Mouse (Mus musculus) neural tube, embryonic 14.5 days (tissue): ENCODE measurements around the gene Mier2. TPM values are rescaled to one million over a fixed set of nuclear protein-coding genes. Genes with fewer than 3 reads are reported as not detected.

Source experiments
- ATAC-seq: fragments of 200-750 bp; cut with Nextera tagmentation; 2 replicates; pipeline ENCODE4 v1.8.0; 2017; ENCODE audit warnings: low read depth, mild to moderate bottlenecking, moderate TSS enrichment, moderate library complexity
- H3K27ac ChIP-seq: fragments of 300-500 bp; sonication (generic); 2 replicates; pipeline ENCODE4 v1.5.1; 2014; ENCODE audit warnings: low read depth, mild to moderate bottlenecking, control low read depth, low read length, moderate library complexity, mixed read lengths
- H3K27me3 ChIP-seq: fragments of 300-500 bp; sonication (generic); 2 replicates; pipeline ENCODE4 v1.6.1; 2014; ENCODE audit warnings: low read length; ENCODE audit not compliant: control insufficient read depth, insufficient read depth
- H3K36me3 ChIP-seq: fragments of 300-500 bp; sonication (generic); 2 replicates; pipeline ENCODE4 v1.6.1; 2014; ENCODE audit warnings: low read length, mixed read lengths; ENCODE audit not compliant: control insufficient read depth, insufficient read depth
- H3K4me1 ChIP-seq: fragments of 300-500 bp; sonication (generic); 2 replicates; pipeline ENCODE4 v1.6.1; 2014; ENCODE audit warnings: low read length; ENCODE audit not compliant: control insufficient read depth, insufficient read depth
- H3K4me2 ChIP-seq: fragments of 300-500 bp; sonication (generic); 2 replicates; pipeline ENCODE4 v1.6.1; 2014; ENCODE audit warnings: mild to moderate bottlenecking, low read depth, low read length, control low read depth
- H3K4me3 ChIP-seq: fragments of 300-500 bp; sonication (generic); 2 replicates; pipeline ENCODE4 v1.5.1; 2014; ENCODE audit warnings: low read depth, low read length, control low read depth, mixed read lengths
- H3K9ac ChIP-seq: fragments of 300-500 bp; sonication (generic); replicated peaks from 2 replicates; pipeline ENCODE4 v1.6.1; 2014; ENCODE audit warnings: low read depth, mild to moderate bottlenecking, control low read depth, low read length, mixed read lengths
- H3K9me3 ChIP-seq: fragments of 300-500 bp; sonication (generic); 2 replicates; pipeline ENCODE4 v1.6.1; 2016; ENCODE audit warnings: low read length; ENCODE audit not compliant: control insufficient read depth
- WGBS: fragments of 180-500 bp; shearing (Covaris S2); extraction: QIAGEN DNeasy Blood & Tissue Kit; methylation state at CpG from one replicate; pipeline ENCODE4 v1.1.7; 2014; 5-methylcytosine and 5-hydroxymethylcytosine counted together
- polyA plus RNA-seq: library from polyadenylated mRNA; unstranded; fragments of >200 nt; fragmentation: Nextera tagmentation; extraction: Ambion mirVana; gene quantifications from 2 replicates; pipeline ENCODE4 v1.2.1, GENCODE M21; 2014

The Mier2 gene
- polyA plus RNA-seq, 1 experiment from 2014 or later = 59.9 TPM

DNA sequence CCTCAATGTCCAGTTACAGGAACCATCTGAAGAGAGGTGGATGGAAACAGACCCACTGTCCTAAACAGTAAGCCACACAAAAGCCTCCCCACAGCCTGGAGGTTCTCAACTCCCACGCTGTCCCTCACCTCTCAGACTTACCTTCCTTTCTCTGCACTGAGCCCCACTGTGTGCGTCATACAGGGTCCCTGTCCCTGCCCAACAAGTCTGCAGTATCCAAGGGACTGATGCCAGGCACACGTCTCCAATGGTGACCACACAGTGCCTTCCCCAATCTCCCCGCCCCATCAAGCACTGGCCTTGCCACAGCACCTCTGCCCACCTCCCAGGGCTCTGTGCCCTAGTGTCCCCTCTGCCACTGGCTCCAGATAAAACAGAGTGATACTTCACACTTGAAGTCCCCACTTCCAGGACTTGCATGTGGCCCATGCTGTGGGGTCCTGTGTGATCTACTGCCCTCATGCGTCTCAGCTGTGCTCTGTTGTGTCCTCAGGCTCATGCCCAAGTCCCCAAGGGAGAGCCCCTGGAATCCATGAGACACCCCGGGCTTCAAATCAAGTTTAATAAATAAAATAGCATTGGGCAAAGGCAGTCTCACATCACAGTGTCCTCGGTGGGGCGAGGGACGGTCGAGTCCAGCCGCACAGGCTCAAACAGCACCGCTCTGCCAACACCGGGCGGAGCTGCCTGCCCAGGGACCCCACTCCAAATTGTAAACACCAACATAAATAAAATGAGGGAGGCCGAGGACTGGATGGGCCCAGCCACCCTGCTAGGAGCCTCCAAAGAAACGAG, 15.1 kb downstream of the Mier2 start:
- no peak for ATAC-seq
- peaks cover 60% of the 10 kb centered on the region for H3K36me3 ChIP-seq
- no peaks in the 10 kb centered on the region for H3K4me1 ChIP-seq
- H3K4me3 ChIP-seq = no peak overlapping the region
- 95% methylated on average over 16 of the region's 16 CpGs for WGBS
- no peak overlapping the region for H3K27ac ChIP-seq
- no peak overlapping the region for H3K4me2 ChIP-seq
- H3K27me3 ChIP-seq = no peaks in the 10 kb centered on the region
- H3K9me3 ChIP-seq = no peaks in the 10 kb centered on the region
- no peak overlapping the region for H3K9ac ChIP-seq

DNA sequence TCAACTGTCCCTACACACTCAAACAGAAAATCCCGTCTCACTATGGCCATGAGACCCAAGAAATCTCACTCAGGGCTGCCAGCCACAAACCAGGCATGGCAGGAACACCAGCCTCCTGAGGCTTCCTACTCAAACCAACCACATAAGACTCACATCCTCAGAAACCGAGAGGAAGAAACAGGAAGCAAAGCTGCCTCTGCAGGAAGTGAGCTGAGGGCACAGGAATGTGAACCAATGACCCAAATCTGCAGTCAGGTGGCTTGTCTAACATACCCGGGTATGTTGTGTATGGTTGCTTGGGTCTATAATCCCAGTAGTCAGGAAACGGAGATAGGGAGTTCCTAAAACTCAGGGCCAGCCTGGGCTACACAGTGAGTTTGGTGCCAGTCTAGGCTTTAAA, 16.1 kb downstream of the Mier2 start:
- H3K9me3 ChIP-seq = no peaks in the 10 kb centered on the region
- H3K4me3 ChIP-seq = no peak overlapping the region
- WGBS = 74% methylated on average over 4 of the region's 4 CpGs
- no peak overlapping the region for H3K4me2 ChIP-seq
- H3K27ac ChIP-seq = no peak overlapping the region
- peaks cover 50% of the 10 kb centered on the region for H3K36me3 ChIP-seq
- H3K9ac ChIP-seq = no peak overlapping the region
- no peak for ATAC-seq
- no peaks in the 10 kb centered on the region for H3K4me1 ChIP-seq
- no peaks in the 10 kb centered on the region for H3K27me3 ChIP-seq

DNA sequence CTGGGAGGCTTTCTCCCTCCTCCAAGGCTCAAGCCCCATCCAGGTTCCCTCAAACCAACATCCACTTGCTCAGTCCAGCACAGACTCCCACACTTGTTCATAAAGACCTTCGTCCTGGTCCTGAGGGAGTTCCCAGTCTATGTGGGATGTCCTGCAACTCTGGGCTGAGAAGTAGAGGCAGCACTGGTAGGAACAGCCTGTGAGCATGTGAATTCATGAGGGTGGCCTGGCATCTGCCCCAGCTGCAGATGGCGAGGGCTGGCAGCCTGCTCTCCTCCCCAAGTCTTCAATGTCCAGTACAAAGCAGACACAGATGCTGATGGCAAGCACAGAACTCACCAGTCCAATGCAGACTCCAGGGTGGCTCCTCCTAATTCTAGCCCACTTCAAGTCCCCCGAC, 16.7 kb downstream of the Mier2 start:
- Histone ChIP-seq H3K36me3 (peaks cover 48% of the 10 kb centered on the region), H3K27me3 (no peaks in the 10 kb centered on the region), H3K27ac (no peak overlapping the region), H3K9me3 (no peaks in the 10 kb centered on the region), H3K4me3 (no peak overlapping the region), H3K9ac (no peak overlapping the region), H3K4me1 (0 out of 2 replicates have a peak, but pooled peaks cover 3% of the 10 kb centered on the region), H3K4me2 (no peak overlapping the region)
- ATAC-seq = no peak
- 90% methylated on average over 3 of the region's 3 CpGs for WGBS

DNA sequence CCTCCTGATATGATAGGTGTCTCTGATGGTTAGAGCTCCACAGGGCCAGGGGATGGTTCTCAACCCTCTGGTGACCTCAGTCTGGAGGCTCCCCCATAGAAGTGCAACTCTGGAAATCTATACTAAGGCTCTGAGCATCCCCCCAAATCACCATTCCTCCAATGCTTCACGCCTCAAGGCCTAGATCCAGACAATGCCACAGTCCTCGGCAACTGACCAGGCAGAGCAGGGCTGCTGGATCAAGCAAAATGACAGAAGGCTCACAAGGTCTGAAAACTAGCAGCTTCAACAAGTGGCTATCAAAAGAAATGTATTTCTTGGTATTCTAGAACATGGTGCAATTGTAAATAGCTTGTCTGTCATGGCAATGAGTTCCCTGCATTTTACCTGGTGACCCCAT, 17.2 kb downstream of the Mier2 start:
- Histone ChIP-seq H3K4me2 (no peak overlapping the region), H3K4me3 (no peak overlapping the region), H3K4me1 (0 out of 2 replicates have a peak, but pooled peaks cover 3% of the 10 kb centered on the region), H3K9ac (no peak overlapping the region), H3K36me3 (peaks cover 43% of the 10 kb centered on the region), H3K9me3 (no peaks in the 10 kb centered on the region), H3K27ac (no peak overlapping the region), H3K27me3 (no peaks in the 10 kb centered on the region)
- WGBS = 88% methylated on average over 2 of the region's 2 CpGs
- no peak for ATAC-seq

DNA sequence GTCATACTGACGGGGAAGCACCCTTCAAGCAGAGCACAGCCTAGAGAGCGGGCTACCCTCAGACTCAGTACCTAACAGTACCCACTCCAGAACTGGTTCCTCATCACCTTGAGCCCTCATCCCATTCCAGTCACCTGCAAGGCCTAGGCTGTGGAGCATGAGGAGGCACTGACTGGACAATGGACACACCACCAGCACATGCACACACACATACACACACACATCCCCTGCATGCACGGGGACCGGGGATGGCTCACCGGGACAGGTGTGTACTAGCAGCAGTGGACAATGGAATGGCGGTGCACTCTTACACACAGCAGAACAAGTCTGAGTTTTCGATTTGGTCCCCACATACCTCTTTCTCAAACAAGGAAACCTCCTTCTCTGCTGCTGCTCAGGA, 17.7 kb downstream of the Mier2 start:
- 89% methylated on average over 7 of the region's 7 CpGs for WGBS

DNA sequence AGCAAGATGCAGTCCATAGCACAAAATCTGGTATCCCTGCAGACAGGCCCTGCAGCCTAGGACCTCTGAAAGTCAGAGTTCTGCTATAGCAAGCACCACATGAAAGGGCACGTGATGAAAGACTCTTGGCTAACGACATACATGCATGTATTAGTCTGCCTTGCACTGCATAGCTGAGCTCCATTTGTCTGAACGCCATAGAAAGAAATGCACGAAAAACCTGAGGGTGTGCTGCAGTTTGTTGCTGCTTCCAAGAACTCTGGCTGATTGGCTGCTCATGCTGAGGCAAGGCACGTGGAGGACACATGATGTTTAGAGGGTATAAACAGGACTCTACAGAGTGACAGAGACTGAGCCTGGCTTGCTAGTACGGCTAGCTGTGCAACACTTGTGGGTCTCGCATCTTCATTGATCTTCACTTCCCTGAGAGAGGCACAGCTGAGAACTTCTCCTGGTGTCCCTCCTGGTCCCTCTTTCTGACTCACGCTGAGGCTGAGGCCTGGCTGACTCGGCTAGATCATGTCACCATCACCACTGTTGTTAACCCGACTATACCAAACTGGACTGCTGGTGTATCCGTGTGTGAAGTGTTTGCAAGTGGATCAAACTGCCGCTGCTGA, 18.4 kb downstream of the Mier2 start:
- Histone ChIP-seq H3K9me3 (no peaks in the 10 kb centered on the region), H3K36me3 (peaks cover 31% of the 10 kb centered on the region), H3K4me2 (no peak overlapping the region), H3K27me3 (no peaks in the 10 kb centered on the region), H3K27ac (no peak overlapping the region), H3K4me1 (0 out of 2 replicates have a peak, but pooled peaks cover 3% of the 10 kb centered on the region), H3K9ac (no peak overlapping the region), H3K4me3 (no peak overlapping the region)
- 75% methylated on average over 12 of the region's 12 CpGs for WGBS
- ATAC-seq = no peak

More for the DNA sequence above, 17.7 kb downstream of the Mier2 start:
- Histone ChIP-seq H3K27me3 (no peaks in the 10 kb centered on the region), H3K4me1 (0 out of 2 replicates have a peak, but pooled peaks cover 3% of the 10 kb centered on the region), H3K36me3 (peaks cover 38% of the 10 kb centered on the region), H3K9me3 (no peaks in the 10 kb centered on the region), H3K4me2 (no peak overlapping the region), H3K4me3 (no peak overlapping the region), H3K27ac (no peak overlapping the region), H3K9ac (no peak overlapping the region)
- ATAC-seq = no peak

DNA sequence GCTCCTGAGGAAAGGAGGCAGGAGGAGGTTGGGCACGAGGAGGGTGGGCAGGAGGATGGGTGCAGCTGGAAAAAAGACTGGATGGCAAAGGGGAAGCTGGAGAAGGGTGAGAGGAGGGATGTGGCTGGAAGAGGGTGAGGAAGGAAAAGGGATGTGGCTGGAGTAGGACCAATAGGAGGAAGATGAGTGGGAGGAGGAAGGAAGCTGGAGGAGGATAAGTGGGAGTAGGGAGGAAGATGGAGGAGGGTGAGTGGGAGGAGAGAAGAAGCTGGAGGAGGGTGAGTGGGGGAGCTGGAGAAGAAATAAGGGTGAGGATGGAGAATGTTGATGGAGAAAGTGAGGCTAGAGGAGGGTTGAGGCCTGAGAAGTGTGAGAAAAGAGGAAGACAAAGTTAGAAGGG, 19.6 kb downstream of the Mier2 start:
- Histone ChIP-seq H3K9ac (no peak overlapping the region), H3K4me1 (0 out of 2 replicates have a peak, but pooled peaks cover 3% of the 10 kb centered on the region), H3K4me3 (no peak overlapping the region), H3K27ac (no peak overlapping the region), H3K27me3 (no peaks in the 10 kb centered on the region), H3K36me3 (peaks cover 20% of the 10 kb centered on the region), H3K9me3 (no peaks in the 10 kb centered on the region), H3K4me2 (no peak overlapping the region)
- ATAC-seq = no peak
- 61% methylated on average over 1 of the region's 1 CpGs for WGBS

DNA sequence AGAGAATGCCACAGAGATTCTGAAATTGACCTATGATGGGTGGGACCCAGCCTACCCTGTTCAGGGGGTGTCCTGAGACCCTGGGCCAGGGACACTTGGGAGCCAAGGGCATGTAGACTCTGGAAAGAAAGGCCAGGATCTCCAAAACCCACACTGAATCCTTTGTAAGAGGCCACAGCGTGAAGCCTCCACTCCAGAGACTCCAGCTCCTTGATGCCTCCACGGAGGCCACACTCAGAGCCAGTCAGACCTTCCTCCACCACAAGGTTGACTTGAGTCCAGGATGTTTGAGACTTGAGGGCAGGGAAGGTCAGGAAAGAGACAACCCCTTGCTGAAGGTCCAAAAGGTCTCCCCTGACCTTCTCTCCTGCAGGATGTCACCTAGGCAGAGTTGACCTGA, 20.6 kb downstream of the Mier2 start:
- H3K4me1 ChIP-seq = 0 out of 2 replicates have a peak, but pooled peaks cover 3% of the 10 kb centered on the region
- peaks cover 12% of the 10 kb centered on the region; the same call in 1 of the 2 replicates for H3K36me3 ChIP-seq
- no peak overlapping the region for H3K27ac ChIP-seq
- ATAC-seq = no peak
- no peaks in the 10 kb centered on the region for H3K27me3 ChIP-seq
- H3K4me2 ChIP-seq = no peak overlapping the region
- H3K9ac ChIP-seq = no peak overlapping the region
- 85% methylated on average over 2 of the region's 2 CpGs for WGBS
- no peak overlapping the region for H3K4me3 ChIP-seq
- H3K9me3 ChIP-seq = no peaks in the 10 kb centered on the region
